Mouse (Mus musculus): ENCODE results near the gene Spag7. TPM values are rescaled to one million over a fixed set of nuclear protein-coding genes. Genes with fewer than 3 reads are reported as not detected.

Spag7 gene
- 134 TPM for polyA plus RNA-seq (2014; fragmentation: Illumina TruSeq; extraction: RNeasy Lipid Tissue Mini Kit (QIAGEN cat#74804); ENCODE audit: low read depth, low replicate concordance)

GRCm38 (mm10) chr11:70668771-70669505 is at the start of gene Spag7:
Gene Spag7 (minus strand): TSS chr11:70669416.

GRCm38 (mm10) chr11:70699722-70700556 is 30.7 kb upstream of the Spag7 start, which contains the start of the genes Inca1 and Kif1c:
Gene Inca1 (minus strand): TSS chr11:70700155.
Gene Kif1c (plus strand): TSS chr11:70700548.

GRCm38 (mm10) chr11:70687601-70688199 is 18.5 kb upstream of the Spag7 start, which contains the start of gene Camta2:
Gene Camta2 (minus strand): TSS chr11:70688105.

GRCm38 (mm10) chr11:70656964-70657363 is 12.3 kb downstream of the Spag7 start, which contains the start of gene Eno3:
Gene Eno3 (plus strand): TSS chr11:70657202.

GRCm38 (mm10) chr11:70654198-70654922 is 14.9 kb downstream of the Spag7 start, which contains the start of gene Pfn1:
Gene Pfn1 (minus strand): TSS chr11:70654644.

GRCm38 (mm10) chr11:70646691-70647650 is 22.2 kb downstream of the Spag7 start, which contains the start of the genes Rnf167 and Slc25a11:
Gene Rnf167 (plus strand): TSS chr11:70647235.
Gene Slc25a11 (minus strand): TSS chr11:70647479.

GRCm38 (mm10) chr11:70638714-70639278 is 30.4 kb downstream of the Spag7 start, which contains the start of gene Gp1ba:
Gene Gp1ba (plus strand): TSS chr11:70639122.

GRCm38 (mm10) chr11:70619101-70619500 is 50.1 kb downstream of the Spag7 start, which contains the start of gene Chrne:
Gene Chrne (minus strand): TSS chr11:70619216.

GRCm38 (mm10) chr11:70615516-70616093 is 53.6 kb downstream of the Spag7 start, which contains the start of gene 4930544D05Rik:
Gene 4930544D05Rik (plus strand): TSS chr11:70615848.

Other genes starting within 250 kb of the Spag7 start
- 15.8 TPM for gene Arrb2, start 236.8 kb downstream of the Spag7 start, polyA plus RNA-seq (2014; fragmentation: Illumina TruSeq; extraction: RNeasy Lipid Tissue Mini Kit (QIAGEN cat#74804); ENCODE audit: low read depth, low replicate concordance)
- gene Med11, start 217.5 kb downstream of the Spag7 start, polyA plus RNA-seq (2014; fragmentation: Illumina TruSeq; extraction: RNeasy Lipid Tissue Mini Kit (QIAGEN cat#74804); ENCODE audit: low read depth, low replicate concordance), result 9.5 TPM
- 2.3 TPM for gene Zmynd15, start 210.0 kb downstream of the Spag7 start, polyA plus RNA-seq (2014; fragmentation: Illumina TruSeq; extraction: RNeasy Lipid Tissue Mini Kit (QIAGEN cat#74804); ENCODE audit: low read depth, low replicate concordance)
- gene Cxcl16, start 209.4 kb downstream of the Spag7 start, polyA plus RNA-seq (2014; fragmentation: Illumina TruSeq; extraction: RNeasy Lipid Tissue Mini Kit (QIAGEN cat#74804); ENCODE audit: low read depth, low replicate concordance), result 12.2 TPM
- gene Tm4sf5, start 164.2 kb downstream of the Spag7 start, polyA plus RNA-seq (2014; fragmentation: Illumina TruSeq; extraction: RNeasy Lipid Tissue Mini Kit (QIAGEN cat#74804); ENCODE audit: low read depth, low replicate concordance), result 4.7 TPM
- not detected for gene Vmo1, start 154.8 kb downstream of the Spag7 start, polyA plus RNA-seq (2014; fragmentation: Illumina TruSeq; extraction: RNeasy Lipid Tissue Mini Kit (QIAGEN cat#74804); ENCODE audit: low read depth, low replicate concordance)
- gene Gltpd2, start 150.2 kb downstream of the Spag7 start, polyA plus RNA-seq (2014; fragmentation: Illumina TruSeq; extraction: RNeasy Lipid Tissue Mini Kit (QIAGEN cat#74804); ENCODE audit: low read depth, low replicate concordance), result not detected
- 275 TPM for gene Psmb6, start 144.0 kb downstream of the Spag7 start, polyA plus RNA-seq (2014; fragmentation: Illumina TruSeq; extraction: RNeasy Lipid Tissue Mini Kit (QIAGEN cat#74804); ENCODE audit: low read depth, low replicate concordance)
- gene Gm40193, start 136.5 kb downstream of the Spag7 start, polyA plus RNA-seq (2014; fragmentation: Illumina TruSeq; extraction: RNeasy Lipid Tissue Mini Kit (QIAGEN cat#74804); ENCODE audit: low read depth, low replicate concordance), result not detected
- gene Pld2, start 129.4 kb downstream of the Spag7 start, polyA plus RNA-seq (2014; fragmentation: Illumina TruSeq; extraction: RNeasy Lipid Tissue Mini Kit (QIAGEN cat#74804); ENCODE audit: low read depth, low replicate concordance), result 7.4 TPM
- 34.3 TPM for gene Mink1, start 106.5 kb downstream of the Spag7 start, polyA plus RNA-seq (2014; fragmentation: Illumina TruSeq; extraction: RNeasy Lipid Tissue Mini Kit (QIAGEN cat#74804); ENCODE audit: low read depth, low replicate concordance)
- gene 4930544D05Rik, start 53.6 kb downstream of the Spag7 start, polyA plus RNA-seq (2014; fragmentation: Illumina TruSeq; extraction: RNeasy Lipid Tissue Mini Kit (QIAGEN cat#74804); ENCODE audit: low read depth, low replicate concordance), result not detected
- gene Chrne, start 50.2 kb downstream of the Spag7 start, polyA plus RNA-seq (2014; fragmentation: Illumina TruSeq; extraction: RNeasy Lipid Tissue Mini Kit (QIAGEN cat#74804); ENCODE audit: low read depth, low replicate concordance), result not detected
- not detected for gene Gp1ba, start 30.3 kb downstream of the Spag7 start, polyA plus RNA-seq (2014; fragmentation: Illumina TruSeq; extraction: RNeasy Lipid Tissue Mini Kit (QIAGEN cat#74804); ENCODE audit: low read depth, low replicate concordance)
- gene Rnf167, start 22.2 kb downstream of the Spag7 start, polyA plus RNA-seq (2014; fragmentation: Illumina TruSeq; extraction: RNeasy Lipid Tissue Mini Kit (QIAGEN cat#74804); ENCODE audit: low read depth, low replicate concordance), result 66.5 TPM
- 630 TPM for gene Slc25a11, start 21.9 kb downstream of the Spag7 start, polyA plus RNA-seq (2014; fragmentation: Illumina TruSeq; extraction: RNeasy Lipid Tissue Mini Kit (QIAGEN cat#74804); ENCODE audit: low read depth, low replicate concordance)
- 286 TPM for gene Pfn1, start 14.8 kb downstream of the Spag7 start, polyA plus RNA-seq (2014; fragmentation: Illumina TruSeq; extraction: RNeasy Lipid Tissue Mini Kit (QIAGEN cat#74804); ENCODE audit: low read depth, low replicate concordance)
- 1,559 TPM for gene Eno3, start 12.2 kb downstream of the Spag7 start, polyA plus RNA-seq (2014; fragmentation: Illumina TruSeq; extraction: RNeasy Lipid Tissue Mini Kit (QIAGEN cat#74804); ENCODE audit: low read depth, low replicate concordance)
- 29.5 TPM for gene Camta2, start 18.7 kb upstream of the Spag7 start, polyA plus RNA-seq (2014; fragmentation: Illumina TruSeq; extraction: RNeasy Lipid Tissue Mini Kit (QIAGEN cat#74804); ENCODE audit: low read depth, low replicate concordance)
- gene Inca1, start 30.7 kb upstream of the Spag7 start, polyA plus RNA-seq (2014; fragmentation: Illumina TruSeq; extraction: RNeasy Lipid Tissue Mini Kit (QIAGEN cat#74804); ENCODE audit: low read depth, low replicate concordance), result 11.4 TPM
- 315 TPM for gene Kif1c, start 31.1 kb upstream of the Spag7 start, polyA plus RNA-seq (2014; fragmentation: Illumina TruSeq; extraction: RNeasy Lipid Tissue Mini Kit (QIAGEN cat#74804); ENCODE audit: low read depth, low replicate concordance)
- gene Zfp3, start 94.8 kb upstream of the Spag7 start, polyA plus RNA-seq (2014; fragmentation: Illumina TruSeq; extraction: RNeasy Lipid Tissue Mini Kit (QIAGEN cat#74804); ENCODE audit: low read depth, low replicate concordance), result 9.2 TPM
- not detected for gene Scimp, start 143.2 kb upstream of the Spag7 start, polyA plus RNA-seq (2014; fragmentation: Illumina TruSeq; extraction: RNeasy Lipid Tissue Mini Kit (QIAGEN cat#74804); ENCODE audit: low read depth, low replicate concordance)
- gene Rabep1, start 175.4 kb upstream of the Spag7 start, polyA plus RNA-seq (2014; fragmentation: Illumina TruSeq; extraction: RNeasy Lipid Tissue Mini Kit (QIAGEN cat#74804); ENCODE audit: low read depth, low replicate concordance), result 25.0 TPM

Measured in heart, adult 10 weeks (tissue).